Mouse (Mus musculus): ENCODE results near the gene Ptcd1. TPM values are rescaled to one million over a fixed set of nuclear protein-coding genes. Genes with fewer than 3 reads are reported as not detected.

Ptcd1 gene
- polyA plus RNA-seq, 1 experiment = 14.5 TPM

- no peaks in the 10 kb centered on the region for H3K27me3 ChIP-seq (ENCODE audit: control insufficient read depth, insufficient read depth, insufficient read length)
- peak within 1 kb of the TSS; percentile 92 for H3ac ChIP-seq (ENCODE audit: control insufficient read depth, insufficient read length, low read depth)
- H3K79me3 ChIP-seq (ENCODE audit: low read depth) = peaks cover 41% of the 10 kb centered on the region
- H3K4me3 ChIP-seq (ENCODE audit: insufficient read depth, poor library complexity, severe bottlenecking) = peak within 1 kb of the TSS; percentile 63
- peaks cover 29% of the 10 kb centered on the region for H3K36me3 ChIP-seq (ENCODE audit: control insufficient read depth, insufficient read depth)
- TF ChIP-seq USF1 (IDR thresholded peaks at IDR 0.05; ENCODE audit: low read depth) (no peak), CEBPB (IDR thresholded peaks at IDR 0.05; ENCODE audit: low read depth) (no peak), MAX (IDR thresholded peaks at IDR 0.05) (no peak), FOSL1 (IDR thresholded peaks at IDR 0.05; ENCODE audit: insufficient read depth, low read length, poor library complexity, severe bottlenecking) (no peak), MYOG (IDR thresholded peaks at IDR 0.05; ENCODE audit: control insufficient read depth, extremely low read depth, insufficient read length) (no peak), CTCF (IDR thresholded peaks at IDR 0.05; ENCODE audit: control insufficient read depth, insufficient read depth, insufficient read length) (no peak), MYOD1 (IDR thresholded peaks at IDR 0.05; ENCODE audit: control insufficient read depth, insufficient read length, low read depth) (no peak)
- peaks cover 52% of the 10 kb centered on the region for H3K79me2 ChIP-seq (ENCODE audit: control insufficient read depth, insufficient read depth)
These were observed 52.8 kb downstream of the Ptcd1 start, which contains the start of gene Arpc1b for GRCm38 (mm10) chr5:145114071-145114605. Gene Arpc1b (plus strand): TSS chr5:145114215.

DNA sequence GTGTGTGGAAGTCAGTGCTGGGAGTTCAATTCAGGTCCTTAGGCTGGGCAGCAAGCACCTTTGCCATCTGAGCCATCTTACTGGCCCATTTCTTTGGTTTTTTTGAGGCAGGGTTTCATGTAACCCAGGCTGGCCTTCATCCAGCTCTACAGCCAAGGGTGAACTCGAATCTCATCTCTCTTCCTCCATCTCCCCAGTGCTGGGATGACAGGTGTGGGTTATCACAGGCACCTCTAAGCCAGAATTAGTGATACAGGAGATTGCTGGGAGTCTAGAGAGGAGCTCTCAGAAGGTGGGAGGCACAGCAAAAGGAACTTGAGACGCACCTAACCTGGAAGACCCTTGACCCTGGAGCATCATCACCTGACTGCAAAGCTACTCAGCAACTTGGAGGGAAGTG lies 53.5 kb downstream of the Ptcd1 start:
- H3K36me3 ChIP-seq (ENCODE audit: control insufficient read depth, insufficient read depth) = peaks cover 29% of the 10 kb centered on the region
- H3ac ChIP-seq (ENCODE audit: control insufficient read depth, insufficient read length, low read depth) = no peak overlapping the region
- no peaks in the 10 kb centered on the region for H3K27me3 ChIP-seq (ENCODE audit: control insufficient read depth, insufficient read depth, insufficient read length)
- H3K4me3 ChIP-seq (ENCODE audit: insufficient read depth, poor library complexity, severe bottlenecking) = no peak overlapping the region
- H3K79me2 ChIP-seq (ENCODE audit: control insufficient read depth, insufficient read depth) = peaks cover 45% of the 10 kb centered on the region
- peaks cover 33% of the 10 kb centered on the region for H3K79me3 ChIP-seq (ENCODE audit: low read depth)
- TF ChIP-seq CTCF (IDR thresholded peaks at IDR 0.05; ENCODE audit: control insufficient read depth, insufficient read depth, insufficient read length) (no peak), CEBPB (IDR thresholded peaks at IDR 0.05; ENCODE audit: low read depth) (no peak), USF1 (IDR thresholded peaks at IDR 0.05; ENCODE audit: low read depth) (no peak), MYOG (IDR thresholded peaks at IDR 0.05; ENCODE audit: control insufficient read depth, extremely low read depth, insufficient read length) (no peak), FOSL1 (IDR thresholded peaks at IDR 0.05; ENCODE audit: insufficient read depth, low read length, poor library complexity, severe bottlenecking) (no peak), MYOD1 (IDR thresholded peaks at IDR 0.05; ENCODE audit: control insufficient read depth, insufficient read length, low read depth) (no peak), MAX (IDR thresholded peaks at IDR 0.05) (no peak)

DNA sequence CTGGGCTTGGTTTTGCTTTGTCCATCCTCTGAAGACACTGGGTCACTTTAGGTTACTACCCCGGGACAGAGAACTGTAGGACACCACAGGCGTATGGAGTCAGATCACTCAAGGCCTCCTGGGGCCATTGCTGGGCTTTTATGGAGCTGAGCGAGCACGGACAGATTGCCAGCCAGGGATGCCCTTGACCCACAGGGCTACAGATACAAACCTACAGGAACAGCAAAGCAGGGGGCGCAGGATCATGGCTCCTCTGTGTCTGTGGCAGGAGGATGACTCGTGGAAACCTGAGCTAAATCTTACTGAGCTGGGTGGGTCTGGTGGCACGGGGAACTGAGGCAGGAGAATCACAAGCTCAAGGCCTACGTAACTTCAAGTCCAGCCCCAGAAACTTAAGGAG lies 54.3 kb downstream of the Ptcd1 start:
- no peak overlapping the region for H3K4me3 ChIP-seq (ENCODE audit: insufficient read depth, poor library complexity, severe bottlenecking)
- H3K27me3 ChIP-seq (ENCODE audit: control insufficient read depth, insufficient read depth, insufficient read length) = no peaks in the 10 kb centered on the region
- H3K79me2 ChIP-seq (ENCODE audit: control insufficient read depth, insufficient read depth) = peaks cover 36% of the 10 kb centered on the region
- peaks cover 20% of the 10 kb centered on the region for H3K36me3 ChIP-seq (ENCODE audit: control insufficient read depth, insufficient read depth)
- H3ac ChIP-seq (ENCODE audit: control insufficient read depth, insufficient read length, low read depth) = no peak overlapping the region
- TF ChIP-seq MAX (IDR thresholded peaks at IDR 0.05) (no peak), USF1 (IDR thresholded peaks at IDR 0.05; ENCODE audit: low read depth) (no peak), FOSL1 (IDR thresholded peaks at IDR 0.05; ENCODE audit: insufficient read depth, low read length, poor library complexity, severe bottlenecking) (no peak)
- peaks cover 25% of the 10 kb centered on the region for H3K79me3 ChIP-seq (ENCODE audit: low read depth)

DNA sequence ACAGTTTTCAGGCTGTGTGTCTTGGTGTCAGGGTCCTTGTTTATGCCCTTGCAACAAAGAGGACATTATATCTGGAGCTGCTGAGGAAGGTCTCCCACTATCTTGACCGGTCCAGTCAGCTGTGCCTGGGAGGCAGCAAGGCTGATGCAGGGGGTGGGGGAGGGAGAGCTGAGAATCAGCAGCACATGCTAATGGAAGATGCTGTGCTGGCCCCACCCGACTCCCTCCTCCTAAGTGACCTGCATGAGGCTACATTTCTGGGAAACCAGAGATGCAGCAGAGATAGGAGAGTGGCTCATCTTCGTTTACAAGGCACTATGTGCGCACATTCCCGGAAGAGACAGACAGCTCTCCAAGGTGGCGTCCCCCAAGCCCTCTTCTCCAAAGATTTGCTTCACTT lies 56.5 kb downstream of the Ptcd1 start:
- Histone ChIP-seq H3K79me2 (ENCODE audit: control insufficient read depth, insufficient read depth) (peaks cover 15% of the 10 kb centered on the region), H3K79me3 (ENCODE audit: low read depth) (peaks cover 10% of the 10 kb centered on the region), H3K4me3 (ENCODE audit: insufficient read depth, poor library complexity, severe bottlenecking) (no peak overlapping the region), H3ac (ENCODE audit: control insufficient read depth, insufficient read length, low read depth) (no peak overlapping the region), H3K27me3 (ENCODE audit: control insufficient read depth, insufficient read depth, insufficient read length) (no peaks in the 10 kb centered on the region), H3K36me3 (ENCODE audit: control insufficient read depth, insufficient read depth) (peaks cover 32% of the 10 kb centered on the region)
- TF ChIP-seq CTCF (IDR thresholded peaks at IDR 0.05; ENCODE audit: control insufficient read depth, insufficient read depth, insufficient read length) (no peak), MYOG (IDR thresholded peaks at IDR 0.05; ENCODE audit: control insufficient read depth, extremely low read depth, insufficient read length) (no peak), CEBPB (IDR thresholded peaks at IDR 0.05; ENCODE audit: low read depth) (no peak), MAX (IDR thresholded peaks at IDR 0.05) (no peak), USF1 (IDR thresholded peaks at IDR 0.05; ENCODE audit: low read depth) (no peak), MYOD1 (IDR thresholded peaks at IDR 0.05; ENCODE audit: control insufficient read depth, insufficient read length, low read depth) (no peak), FOSL1 (IDR thresholded peaks at IDR 0.05; ENCODE audit: insufficient read depth, low read length, poor library complexity, severe bottlenecking) (no peak)

DNA sequence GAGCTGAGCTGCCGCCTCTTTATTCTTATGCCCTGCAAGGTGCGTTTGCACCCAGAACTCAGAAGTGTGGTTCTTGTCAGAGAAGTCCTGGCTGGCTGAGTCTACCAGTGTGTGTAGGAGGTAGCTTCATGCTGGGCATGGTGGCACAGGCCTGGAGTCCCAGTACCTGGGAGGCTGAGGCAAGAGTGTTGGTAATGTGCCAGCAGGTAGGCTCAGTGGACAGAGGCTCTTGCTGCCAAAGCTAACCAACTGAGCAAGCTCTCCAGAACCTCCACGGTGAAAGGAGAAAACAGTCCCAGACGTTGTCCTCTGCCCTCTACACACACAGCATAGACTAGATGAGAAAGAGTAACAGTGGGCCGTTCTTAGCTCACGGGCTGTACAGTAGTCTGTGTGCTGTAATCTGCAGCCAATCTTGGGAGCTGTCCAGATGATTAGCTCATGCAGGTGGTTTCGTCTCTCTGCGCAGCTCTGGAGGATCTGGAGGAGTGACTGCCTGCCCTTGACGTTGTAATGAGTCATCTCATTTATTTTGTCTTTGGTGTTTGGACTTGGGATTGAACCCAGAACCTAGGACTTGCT lies 61.1 kb downstream of the Ptcd1 start:
- no peaks in the 10 kb centered on the region for H3K27me3 ChIP-seq (ENCODE audit: control insufficient read depth, insufficient read depth, insufficient read length)
- no peaks in the 10 kb centered on the region for H3K79me3 ChIP-seq (ENCODE audit: low read depth)
- no peaks in the 10 kb centered on the region for H3K79me2 ChIP-seq (ENCODE audit: control insufficient read depth, insufficient read depth)
- peaks cover 66% of the 10 kb centered on the region for H3K36me3 ChIP-seq (ENCODE audit: control insufficient read depth, insufficient read depth)
- H3K4me3 ChIP-seq (ENCODE audit: insufficient read depth, poor library complexity, severe bottlenecking) = no peak overlapping the region
- no peak overlapping the region for H3ac ChIP-seq (ENCODE audit: control insufficient read depth, insufficient read length, low read depth)
- TF ChIP-seq MYOD1 (IDR thresholded peaks at IDR 0.05; ENCODE audit: control insufficient read depth, insufficient read length, low read depth) (no peak), USF1 (IDR thresholded peaks at IDR 0.05; ENCODE audit: low read depth) (no peak), MYOG (IDR thresholded peaks at IDR 0.05; ENCODE audit: control insufficient read depth, extremely low read depth, insufficient read length) (no peak), CTCF (IDR thresholded peaks at IDR 0.05; ENCODE audit: control insufficient read depth, insufficient read depth, insufficient read length) (no peak), MAX (IDR thresholded peaks at IDR 0.05) (no peak), FOSL1 (IDR thresholded peaks at IDR 0.05; ENCODE audit: insufficient read depth, low read length, poor library complexity, severe bottlenecking) (no peak), CEBPB (IDR thresholded peaks at IDR 0.05; ENCODE audit: low read depth) (no peak)

Data from C2C12 (cell line).